Mouse (Mus musculus) liver, embryonic 14.5 days (tissue): ENCODE results near the gene Atxn10. TPM values are rescaled to one million over a fixed set of nuclear protein-coding genes. Genes with fewer than 3 reads are reported as not detected.

Source experiments
- ATAC-seq: fragments of 200-750 bp; cut with Nextera tagmentation; 2 replicates; pipeline ENCODE4 v1.8.0; 2017; ENCODE audit warnings: moderate number of reproducible peaks, mild to moderate bottlenecking, moderate library complexity; ENCODE audit not compliant: insufficient read depth
- DNase-seq, 3 experiments: peaks; one replicate each; pipeline ENCODE4 v3.0.0-alpha.2; 2012 to 2013; ENCODE audit warnings: low read depth in 3 of 3, low spot score in 3 of 3
- H3K27ac ChIP-seq: fragments of 300-500 bp; sonication (generic); 2 replicates; pipeline ENCODE4 v1.5.1; 2014; ENCODE audit warnings: moderate library complexity, mild to moderate bottlenecking, control low read depth, inconsistent platforms
- H3K27me3 ChIP-seq: fragments of 300-500 bp; sonication (generic); 2 replicates; pipeline ENCODE4 v1.6.1; 2014; ENCODE audit warnings: mild to moderate bottlenecking, low read length, moderate library complexity; ENCODE audit not compliant: control insufficient read depth, insufficient read depth
- H3K36me3 ChIP-seq: fragments of 300-500 bp; sonication (generic); replicated peaks from 2 replicates; pipeline ENCODE4 v1.6.1; 2014; ENCODE audit warnings: low read depth; ENCODE audit not compliant: control insufficient read depth, insufficient read depth
- H3K4me1 ChIP-seq, 2 experiments: fragments of 200-500 bp in 1 of 2; fragments of 300-500 bp in 1 of 2; sonication (generic) in 1 of 2; replicated peaks; 2 replicates each; pipeline ENCODE4 v1.6.1; 2012 to 2014; ENCODE audit warnings: antibody characterized with exemption in 1 of 2, inconsistent platforms in 1 of 2, low read length in 1 of 2; ENCODE audit not compliant: control insufficient read depth in 2 of 2, insufficient read depth in 2 of 2
- H3K4me2 ChIP-seq: fragments of 300-500 bp; sonication (generic); 2 replicates; pipeline ENCODE4 v1.6.1; 2014; ENCODE audit warnings: low read depth, mild to moderate bottlenecking, control low read depth, moderate library complexity
- H3K4me3 ChIP-seq, 2 experiments: fragments of 200-500 bp in 1 of 2; fragments of 300-500 bp in 1 of 2; sonication (generic) in 1 of 2; 2 replicates each; pipeline ENCODE4 v1.5.1; 2012 to 2014; ENCODE audit warnings: low read depth in 2 of 2, low read length in 2 of 2, mild to moderate bottlenecking in 2 of 2, control low read depth in 1 of 2, inconsistent platforms in 1 of 2, moderate library complexity in 1 of 2; ENCODE audit not compliant: insufficient read depth in 1 of 2
- H3K9ac ChIP-seq: fragments of 300-500 bp; sonication (generic); replicated peaks from 2 replicates; pipeline ENCODE4 v1.6.1; 2014; ENCODE audit warnings: mild to moderate bottlenecking, control low read depth, moderate library complexity
- H3K9me3 ChIP-seq: fragments of 300-500 bp; sonication (generic); 2 replicates; pipeline ENCODE4 v1.6.1; 2016; ENCODE audit warnings: low read length, mixed read lengths; ENCODE audit not compliant: control insufficient read depth
- CTCF ChIP-seq: IDR thresholded peaks from 2 replicates; pipeline ENCODE4 v1.5.1; 2016; ENCODE audit warnings: antibody characterized with exemption, low read depth, control low read depth
- EP300 ChIP-seq: IDR thresholded peaks from 2 replicates; pipeline ENCODE4 v1.6.1; 2016; ENCODE audit warnings: antibody characterized with exemption, low read depth
- WGBS: fragments of 180-500 bp; shearing (Covaris S2); extraction: QIAGEN DNeasy Blood & Tissue Kit; methylation state at CpG from one replicate; pipeline ENCODE4 v1.1.7; 2014; ENCODE audit not compliant: insufficient replicate concordance; 5-methylcytosine and 5-hydroxymethylcytosine counted together
- polyA plus RNA-seq, 2 experiments: library from polyadenylated mRNA; depleted of rRNA in 1 of 2; stranded (reverse) in 1 of 2; unstranded in 1 of 2; fragments of >200 nt; fragmentation: Nextera tagmentation in 1 of 2; extraction: Ambion mirVana in 1 of 2; gene quantifications; 2 replicates each; pipeline versions ENCODE4 v1.2.1 to v1.2.3; 2012 to 2014

Gene Atxn10
- 24.5 and 35.0 TPM in 2 replicates for polyA plus RNA-seq (2012; rRNA removed)
- polyA plus RNA-seq (2014; fragmentation: Nextera tagmentation; extraction: Ambion mirVana) = 69.1 and 71.0 TPM in 2 replicates

- Histone ChIP-seq H3K9me3 (no peaks in the 10 kb centered on the region), H3K4me1 (peaks cover 0 to 10% of the 10 kb centered on the region in 2 experiments; a peak in 2 of 4 replicates), H3K27me3 (no peaks in the 10 kb centered on the region), H3K4me2 (peak within 1 kb of the TSS; percentile 86), H3K36me3 (no peaks in the 10 kb centered on the region), H3K9ac (peak within 1 kb of the TSS; percentile 68), H3K4me3 (peak within 1 kb of the TSS; percentile 72 to 75), H3K27ac (peak within 1 kb of the TSS; percentile 3)
- DNase-seq = no peak
- no peak for ATAC-seq
- TF ChIP-seq CTCF (no peak), EP300 (no peak)
- WGBS = 13% methylated on average over 17 of the region's 19 CpGs
These were observed at the start of gene Atxn10 for GRCm38 (mm10) chr15:85335671-85336300. Gene Atxn10 (plus strand): TSS chr15:85336245.

GRCm38 (mm10) chr15:85294632-85295031, 41.4 kb upstream of the Atxn10 start:
- Histone ChIP-seq H3K4me2 (no peak overlapping the region), H3K36me3 (no peaks in the 10 kb centered on the region), H3K9me3 (no peaks in the 10 kb centered on the region), H3K4me3 (no peak overlapping the region), H3K27ac (no peak overlapping the region), H3K4me1 (peaks cover 0 to 7% of the 10 kb centered on the region in 2 experiments; a peak in 2 of 4 replicates), H3K27me3 (no peaks in the 10 kb centered on the region), H3K9ac (no peak overlapping the region)
- TF ChIP-seq CTCF (peak; percentile 40), EP300 (no peak)
- DNase-seq (no peak), ATAC-seq (no peak)
- 70% methylated on average over 3 of the region's 3 CpGs for WGBS

GRCm38 (mm10) chr15:85295544-85295943, 40.5 kb upstream of the Atxn10 start:
- no peak for ATAC-seq
- Histone ChIP-seq H3K4me1 (peaks cover 0 to 7% of the 10 kb centered on the region in 2 experiments; a peak in 2 of 4 replicates), H3K36me3 (no peaks in the 10 kb centered on the region), H3K4me3 (no peak overlapping the region), H3K9me3 (no peaks in the 10 kb centered on the region), H3K27me3 (no peaks in the 10 kb centered on the region), H3K4me2 (no peak overlapping the region), H3K9ac (no peak overlapping the region), H3K27ac (no peak overlapping the region)
- TF ChIP-seq CTCF (no peak), EP300 (no peak)
- 60% methylated on average over 8 of the region's 8 CpGs for WGBS
- DNase-seq = no peak

GRCm38 (mm10) chr15:85295977-85296376, 40.1 kb upstream of the Atxn10 start:
- H3K9ac ChIP-seq = no peak overlapping the region
- no peaks in the 10 kb centered on the region for H3K9me3 ChIP-seq
- TF ChIP-seq EP300 = no peak
- no peak for TF ChIP-seq CTCF
- H3K36me3 ChIP-seq = no peaks in the 10 kb centered on the region
- ATAC-seq (no peak), DNase-seq (no peak)
- 45% methylated on average over 2 of the region's 2 CpGs for WGBS
- no peak overlapping the region for H3K27ac ChIP-seq
- H3K4me2 ChIP-seq = no peak overlapping the region
- no peaks in the 10 kb centered on the region for H3K27me3 ChIP-seq
- H3K4me3 ChIP-seq = no peak overlapping the region
- peaks cover 0 to 7% of the 10 kb centered on the region in 2 experiments; a peak in 2 of 4 replicates for H3K4me1 ChIP-seq

- 57% methylated on average over 3 of the region's 3 CpGs for WGBS
- Histone ChIP-seq H3K4me2 (no peak overlapping the region), H3K27ac (no peak overlapping the region), H3K27me3 (no peaks in the 10 kb centered on the region), H3K9ac (no peak overlapping the region), H3K36me3 (no peaks in the 10 kb centered on the region), H3K4me3 (no peak overlapping the region), H3K4me1 (peaks cover 0 to 7% of the 10 kb centered on the region in 2 experiments; a peak in 2 of 4 replicates), H3K9me3 (no peaks in the 10 kb centered on the region)
- DNase-seq (no peak), ATAC-seq (no peak)
- TF ChIP-seq CTCF = no peak
These were observed 39.5 kb upstream of the Atxn10 start for GRCm38 (mm10) chr15:85296538-85296937.
